Mouse (Mus musculus): ENCODE data around the gene Olfr1417. TPM values are rescaled to one million over a fixed set of nuclear protein-coding genes. Genes with fewer than 3 reads are reported as not detected.

Gene Olfr1417
- polyA plus RNA-seq, 1 experiment from 2014 or later, result 0.38 TPM

- H3K27me3 ChIP-seq (ENCODE audit: control insufficient read depth, insufficient read depth, low read depth, low read length), result no peaks in the 10 kb centered on the region
- H3K27ac ChIP-seq (ENCODE audit: low read length), result no peak overlapping the region
- no peaks in the 10 kb centered on the region for H3K9me3 ChIP-seq (replicated peaks; ENCODE audit: control insufficient read depth, low read length, poor library complexity, severe bottlenecking)
- no peak overlapping the region for H3K4me2 ChIP-seq (ENCODE audit: low read length)
- ATAC-seq, result no peak
- no peaks in the 10 kb centered on the region for H3K36me3 ChIP-seq (ENCODE audit: control insufficient read depth, insufficient read depth, low read length)
- no peak overlapping the region for H3K4me3 ChIP-seq (ENCODE audit: low read depth, low read length)
- H3K4me1 ChIP-seq (ENCODE audit: control insufficient read depth, insufficient read depth, low read length), result peaks cover 26% of the 10 kb centered on the region
- no peak overlapping the region for H3K9ac ChIP-seq (ENCODE audit: low read depth, low read length)
- WGBS, result 83% methylated on average over 6 of the region's 6 CpGs
Observed at GRCm38 (mm10) chr19:11814742-11815333, 24.2 kb downstream of the Olfr1417 start.

- ATAC-seq, result no peak
- Histone ChIP-seq H3K9me3 (replicated peaks; ENCODE audit: control insufficient read depth, low read length, poor library complexity, severe bottlenecking) (no peaks in the 10 kb centered on the region), H3K4me3 (ENCODE audit: low read depth, low read length) (no peak overlapping the region), H3K4me1 (ENCODE audit: control insufficient read depth, insufficient read depth, low read length) (peaks cover 19% of the 10 kb centered on the region), H3K27ac (ENCODE audit: low read length) (no peak overlapping the region), H3K9ac (ENCODE audit: low read depth, low read length) (no peak overlapping the region), H3K4me2 (ENCODE audit: low read length) (peak overlapping the region; percentile 14; the same call in 1 of the 2 replicates), H3K36me3 (ENCODE audit: control insufficient read depth, insufficient read depth, low read length) (no peaks in the 10 kb centered on the region), H3K27me3 (ENCODE audit: control insufficient read depth, insufficient read depth, low read depth, low read length) (no peaks in the 10 kb centered on the region)
- 3% methylated on average over 8 of the region's 8 CpGs for WGBS
Observed at GRCm38 (mm10) chr19:11813649-11814048, 25.4 kb downstream of the Olfr1417 start.

GRCm38 (mm10) chr19:11813136-11813535 lies 25.9 kb downstream of the Olfr1417 start:
- Histone ChIP-seq H3K27me3 (ENCODE audit: control insufficient read depth, insufficient read depth, low read depth, low read length) (no peaks in the 10 kb centered on the region), H3K4me1 (ENCODE audit: control insufficient read depth, insufficient read depth, low read length) (peaks cover 19% of the 10 kb centered on the region), H3K4me3 (ENCODE audit: low read depth, low read length) (no peak overlapping the region), H3K9ac (ENCODE audit: low read depth, low read length) (no peak overlapping the region), H3K27ac (ENCODE audit: low read length) (no peak overlapping the region), H3K36me3 (ENCODE audit: control insufficient read depth, insufficient read depth, low read length) (no peaks in the 10 kb centered on the region), H3K9me3 (replicated peaks; ENCODE audit: control insufficient read depth, low read length, poor library complexity, severe bottlenecking) (no peaks in the 10 kb centered on the region), H3K4me2 (ENCODE audit: low read length) (no peak overlapping the region)
- 41% methylated on average over 4 of the region's 4 CpGs for WGBS
- ATAC-seq, result no peak

- Histone ChIP-seq H3K27me3 (ENCODE audit: control insufficient read depth, insufficient read depth, low read depth, low read length) (no peaks in the 10 kb centered on the region), H3K27ac (ENCODE audit: low read length) (peak overlapping the region; percentile 51), H3K4me1 (ENCODE audit: control insufficient read depth, insufficient read depth, low read length) (peaks cover 12% of the 10 kb centered on the region), H3K4me2 (ENCODE audit: low read length) (peak overlapping the region; percentile 37), H3K9me3 (replicated peaks; ENCODE audit: control insufficient read depth, low read length, poor library complexity, severe bottlenecking) (no peaks in the 10 kb centered on the region), H3K36me3 (ENCODE audit: control insufficient read depth, insufficient read depth, low read length) (no peaks in the 10 kb centered on the region), H3K4me3 (ENCODE audit: low read depth, low read length) (no peak overlapping the region), H3K9ac (ENCODE audit: low read depth, low read length) (peak overlapping the region; percentile 44; the same call in 1 of the 2 replicates)
- WGBS, result 18% methylated on average over 5 of the region's 5 CpGs
- ATAC-seq, result peak; percentile 97
Observed at GRCm38 (mm10) chr19:11811688-11812365, 27.2 kb downstream of the Olfr1417 start.

GRCm38 (mm10) chr19:11810856-11811255 lies 28.2 kb downstream of the Olfr1417 start:
- Histone ChIP-seq H3K27me3 (ENCODE audit: control insufficient read depth, insufficient read depth, low read depth, low read length) (no peaks in the 10 kb centered on the region), H3K9me3 (replicated peaks; ENCODE audit: control insufficient read depth, low read length, poor library complexity, severe bottlenecking) (no peaks in the 10 kb centered on the region), H3K9ac (ENCODE audit: low read depth, low read length) (no peak overlapping the region), H3K4me1 (ENCODE audit: control insufficient read depth, insufficient read depth, low read length) (peaks cover 12% of the 10 kb centered on the region), H3K27ac (ENCODE audit: low read length) (peak overlapping the region; percentile 51), H3K36me3 (ENCODE audit: control insufficient read depth, insufficient read depth, low read length) (no peaks in the 10 kb centered on the region), H3K4me3 (ENCODE audit: low read depth, low read length) (no peak overlapping the region), H3K4me2 (ENCODE audit: low read length) (no peak overlapping the region)
- no peak for ATAC-seq
- 50% methylated on average over 1 of the region's 1 CpGs for WGBS

GRCm38 (mm10) chr19:11810003-11810758 lies 28.8 kb downstream of the Olfr1417 start:
- ATAC-seq, result no peak
- WGBS, result 82% methylated on average over 5 of the region's 5 CpGs
- Histone ChIP-seq H3K27ac (ENCODE audit: low read length) (peak overlapping the region; percentile 51; the same call in 1 of the 2 replicates), H3K9me3 (replicated peaks; ENCODE audit: control insufficient read depth, low read length, poor library complexity, severe bottlenecking) (no peaks in the 10 kb centered on the region), H3K27me3 (ENCODE audit: control insufficient read depth, insufficient read depth, low read depth, low read length) (no peaks in the 10 kb centered on the region), H3K9ac (ENCODE audit: low read depth, low read length) (no peak overlapping the region), H3K4me3 (ENCODE audit: low read depth, low read length) (no peak overlapping the region), H3K36me3 (ENCODE audit: control insufficient read depth, insufficient read depth, low read length) (no peaks in the 10 kb centered on the region), H3K4me2 (ENCODE audit: low read length) (no peak overlapping the region), H3K4me1 (ENCODE audit: control insufficient read depth, insufficient read depth, low read length) (peaks cover 12% of the 10 kb centered on the region)

GRCm38 (mm10) chr19:11808452-11808851 lies 30.6 kb downstream of the Olfr1417 start:
- Histone ChIP-seq H3K4me3 (ENCODE audit: low read depth, low read length) (no peak overlapping the region), H3K4me2 (ENCODE audit: low read length) (no peak overlapping the region), H3K9me3 (replicated peaks; ENCODE audit: control insufficient read depth, low read length, poor library complexity, severe bottlenecking) (no peaks in the 10 kb centered on the region), H3K36me3 (ENCODE audit: control insufficient read depth, insufficient read depth, low read length) (no peaks in the 10 kb centered on the region), H3K27ac (ENCODE audit: low read length) (no peak overlapping the region), H3K27me3 (ENCODE audit: control insufficient read depth, insufficient read depth, low read depth, low read length) (no peaks in the 10 kb centered on the region), H3K4me1 (ENCODE audit: control insufficient read depth, insufficient read depth, low read length) (peaks cover 12% of the 10 kb centered on the region), H3K9ac (ENCODE audit: low read depth, low read length) (no peak overlapping the region)
- WGBS, result 95% methylated on average over 2 of the region's 2 CpGs
- ATAC-seq, result no peak

- Histone ChIP-seq H3K36me3 (ENCODE audit: control insufficient read depth, insufficient read depth, low read length) (no peaks in the 10 kb centered on the region), H3K4me1 (ENCODE audit: control insufficient read depth, insufficient read depth, low read length) (peaks cover 12% of the 10 kb centered on the region), H3K27me3 (ENCODE audit: control insufficient read depth, insufficient read depth, low read depth, low read length) (no peaks in the 10 kb centered on the region), H3K4me3 (ENCODE audit: low read depth, low read length) (no peak overlapping the region), H3K27ac (ENCODE audit: low read length) (no peak overlapping the region), H3K4me2 (ENCODE audit: low read length) (no peak overlapping the region), H3K9me3 (replicated peaks; ENCODE audit: control insufficient read depth, low read length, poor library complexity, severe bottlenecking) (no peaks in the 10 kb centered on the region), H3K9ac (ENCODE audit: low read depth, low read length) (no peak overlapping the region)
- no peak for ATAC-seq
- 18% methylated on average over 6 of the region's 6 CpGs for WGBS
Observed at GRCm38 (mm10) chr19:11807822-11808221, 31.2 kb downstream of the Olfr1417 start.

GRCm38 (mm10) chr19:11807251-11807650 lies 31.8 kb downstream of the Olfr1417 start:
- Histone ChIP-seq H3K9ac (ENCODE audit: low read depth, low read length) (no peak overlapping the region), H3K4me1 (ENCODE audit: control insufficient read depth, insufficient read depth, low read length) (peaks cover 10% of the 10 kb centered on the region), H3K4me3 (ENCODE audit: low read depth, low read length) (no peak overlapping the region), H3K4me2 (ENCODE audit: low read length) (no peak overlapping the region), H3K36me3 (ENCODE audit: control insufficient read depth, insufficient read depth, low read length) (no peaks in the 10 kb centered on the region), H3K9me3 (replicated peaks; ENCODE audit: control insufficient read depth, low read length, poor library complexity, severe bottlenecking) (no peaks in the 10 kb centered on the region), H3K27me3 (ENCODE audit: control insufficient read depth, insufficient read depth, low read depth, low read length) (no peaks in the 10 kb centered on the region), H3K27ac (ENCODE audit: low read length) (no peak overlapping the region)
- no peak for ATAC-seq
- 63% methylated on average over 2 of the region's 2 CpGs for WGBS
